20 mouse cellular contexts compared by ENCODE assay signal in genomic region chr5:135242608-135243007, GRCm38 (mm10). TPM values are rescaled to one million over a fixed set of nuclear protein-coding genes. Genes with fewer than 3 reads are reported as not detected.
A peak's percentile ranks its signal among the peaks of the same experiment; 100 is the strongest.
DNase-seq lines count a peak whose midpoint lies in the region; ATAC-seq lines count a peak whose summit lies in the region.
"Had no signal": no experiment of that assay in that cellular context is flagged by ENCODE, and none has a peak within 500 bp of the region (broad histone marks: within the 10 kb centered on the region; RNA-seq: fewer than 3 reads in every experiment).

No protein-coding gene starts in this region.

- no peak for DNase-seq in embryonic facial prominence, embryonic 10.5 days (ENCODE audit: low spot score)
- no peak for DNase-seq in heart, postnatal 14 days
- peak; percentile 25 to 40 for DNase-seq in layer of hippocampus, postnatal 10 days (ENCODE audit: low spot score in 2 of 2)
- no peak for DNase-seq in layer of hippocampus, adult 8-10 months (ENCODE audit: low spot score in 2 of 2)
- peak; percentile 50 for DNase-seq in embryonic facial prominence, embryonic 14.5 days (ENCODE audit: low spot score)
- DNase-seq: adrenal gland, adult 8-10 months; cerebellum, adult 8-10 months; kidney, adult 8-10 months; kidney, postnatal 14 days; spleen, adult 18-20 months; thymus, postnatal 25 days had no signal

- H3K4me1 ChIP-seq in embryonic facial prominence, embryonic 13.5 days: no peaks in the 10 kb centered on the region
- H3K4me1 ChIP-seq in embryonic facial prominence, embryonic 10.5 days: no peaks in the 10 kb centered on the region
- H3K4me1 ChIP-seq in heart, embryonic 12.5 days (replicated peaks): peaks cover 41% of the 10 kb centered on the region
- H3K4me1 ChIP-seq in embryonic facial prominence, embryonic 14.5 days (ENCODE audit: control insufficient read depth, insufficient read depth, low read length): no peaks in the 10 kb centered on the region

- no peak overlapping the region for H3K4me2 ChIP-seq in embryonic facial prominence, embryonic 13.5 days
- H3K4me2 ChIP-seq in heart, embryonic 12.5 days: 0 out of 2 replicates have a peak overlapping the region, but pooled peaks have one; percentile 3
- no peak overlapping the region for H3K4me2 ChIP-seq in embryonic facial prominence, embryonic 14.5 days (ENCODE audit: low read depth, low read length)
- H3K4me2 ChIP-seq: midbrain, embryonic 12.5 days had no signal

- 88% methylated on average over 3 of the region's 3 CpGs for WGBS in embryonic facial prominence, embryonic 13.5 days
- WGBS in embryonic facial prominence, embryonic 10.5 days: 90% methylated on average over 3 of the region's 3 CpGs
- WGBS in heart, embryonic 12.5 days: 54% methylated on average over 3 of the region's 3 CpGs
- 93% methylated on average over 3 of the region's 3 CpGs for WGBS in embryonic facial prominence, embryonic 14.5 days

- no peaks in the 10 kb centered on the region for H3K27me3 ChIP-seq in embryonic facial prominence, embryonic 13.5 days
- H3K27me3 ChIP-seq in embryonic facial prominence, embryonic 10.5 days (replicated peaks; ENCODE audit: low read depth, poor library complexity, severe bottlenecking): no peaks in the 10 kb centered on the region
- no peaks in the 10 kb centered on the region for H3K27me3 ChIP-seq in heart, embryonic 12.5 days (replicated peaks)
- no peaks in the 10 kb centered on the region for H3K27me3 ChIP-seq in embryonic facial prominence, embryonic 14.5 days (replicated peaks; ENCODE audit: control insufficient read depth, insufficient read depth, low read length)
- H3K27me3 ChIP-seq: midbrain, embryonic 12.5 days; Patski had no signal

- intact Hi-C loops in heart, postnatal 14 days (cut with DNase I): no loop called here

- H3K36me3 ChIP-seq in embryonic facial prominence, embryonic 13.5 days: peaks cover 97% of the 10 kb centered on the region
- H3K36me3 ChIP-seq in embryonic facial prominence, embryonic 10.5 days (replicated peaks): peaks cover 99% of the 10 kb centered on the region
- peaks cover 92% of the 10 kb centered on the region for H3K36me3 ChIP-seq in heart, embryonic 12.5 days
- peaks cover 97% of the 10 kb centered on the region for H3K36me3 ChIP-seq in embryonic facial prominence, embryonic 14.5 days (ENCODE audit: control insufficient read depth, insufficient read depth, low read length)

- H3K9me3 ChIP-seq in embryonic facial prominence, embryonic 13.5 days: no peaks in the 10 kb centered on the region
- H3K9me3 ChIP-seq in embryonic facial prominence, embryonic 10.5 days: no peaks in the 10 kb centered on the region
- H3K9me3 ChIP-seq in heart, embryonic 12.5 days (replicated peaks): no peaks in the 10 kb centered on the region
- H3K9me3 ChIP-seq in embryonic facial prominence, embryonic 14.5 days (ENCODE audit: control insufficient read depth, low read length): no peaks in the 10 kb centered on the region
- H3K9me3 ChIP-seq: forebrain, embryonic 10.5 days; midbrain, embryonic 12.5 days had no signal

- ATAC-seq in embryonic facial prominence, embryonic 13.5 days (ENCODE audit: insufficient number of reproducible peaks, insufficient read depth, low FRiP score, low TSS enrichment, low read depth): no peak
- ATAC-seq in heart, embryonic 12.5 days (ENCODE audit: insufficient number of reproducible peaks, low FRiP score): no peak
- peak; percentile 72 for ATAC-seq in embryonic facial prominence, embryonic 14.5 days (ENCODE audit: low read depth)
- ATAC-seq: CD4-positive, CD25-positive, alpha-beta regulatory T cell, adult 4 months; Patski had no signal

- no peak overlapping the region for H3K4me3 ChIP-seq in embryonic facial prominence, embryonic 13.5 days
- no peak overlapping the region for H3K4me3 ChIP-seq in embryonic facial prominence, embryonic 10.5 days
- H3K4me3 ChIP-seq in heart, embryonic 12.5 days: no peak overlapping the region
- no peak overlapping the region for H3K4me3 ChIP-seq in embryonic facial prominence, embryonic 14.5 days (ENCODE audit: low read depth, low read length)
- H3K4me3 ChIP-seq: forebrain, embryonic 10.5 days; layer of hippocampus, adult 2 months; midbrain, embryonic 12.5 days; myocyte had no signal

- 0 out of 2 replicates have a peak overlapping the region, but pooled peaks have one; percentile 27 for H3K9ac ChIP-seq in embryonic facial prominence, embryonic 13.5 days
- peak overlapping the region; percentile 15; the same call in 1 of the 2 replicates for H3K9ac ChIP-seq in heart, embryonic 12.5 days
- no peak overlapping the region for H3K9ac ChIP-seq in embryonic facial prominence, embryonic 14.5 days (ENCODE audit: low read depth, low read length)
- H3K9ac ChIP-seq: liver, embryonic 14.5 days; midbrain, embryonic 12.5 days had no signal

- H3K27ac ChIP-seq in embryonic facial prominence, embryonic 13.5 days: no peak overlapping the region
- no peak overlapping the region for H3K27ac ChIP-seq in embryonic facial prominence, embryonic 10.5 days (replicated peaks)
- peak overlapping the region; percentile 95 for H3K27ac ChIP-seq in heart, embryonic 12.5 days (ENCODE audit: poor library complexity, severe bottlenecking)
- H3K27ac ChIP-seq in embryonic facial prominence, embryonic 14.5 days (replicated peaks; ENCODE audit: low read depth, low read length): 0 out of 2 replicates have a peak overlapping the region, but pooled peaks have one; percentile 21
- H3K27ac ChIP-seq: forebrain, embryonic 10.5 days; layer of hippocampus, adult 2 months; liver, embryonic 14.5 days; midbrain, embryonic 12.5 days had no signal

RNA-seq across cellular contexts. Expression of gene Fzd9, which starts 8.4 kb away (rescaled TPM):
- 11.9 and 18.1 TPM in 2 replicates for polyA plus RNA-seq in embryonic facial prominence, embryonic 13.5 days (2015; fragmentation: Nextera tagmentation; extraction: Ambion mirVana)
- polyA plus RNA-seq in embryonic facial prominence, embryonic 10.5 days (2016; fragmentation: Nextera tagmentation; extraction: Ambion mirVana): 3.3 and 5.1 TPM in 2 replicates
- polyA plus RNA-seq in heart, embryonic 12.5 days (2016; fragmentation: Nextera tagmentation; extraction: Ambion mirVana): 6.5 and 7.7 TPM in 2 replicates
- total RNA-seq in heart, postnatal 14 days (2021): under 1 TPM; 0.29 to 0.55 TPM
- total RNA-seq in layer of hippocampus, postnatal 10 days (2021): 10 to 100 TPM; 11.7 to 12.1 TPM
- total RNA-seq in layer of hippocampus, adult 8-10 months (2022): 1 to 10 TPM; 4.7 to 7.4 (median 5.7) TPM
- 21.6 and 21.7 TPM in 2 replicates for polyA plus RNA-seq in embryonic facial prominence, embryonic 14.5 days (2014; fragmentation: Nextera tagmentation; extraction: Ambion mirVana)
- polyA plus RNA-seq: CD4-positive, CD25-positive, alpha-beta regulatory T cell, adult 4 months had no signal

RNA-seq across cellular contexts. Expression of gene Baz1b, which starts 55.5 kb away (rescaled TPM):
- 54.7 and 55.7 TPM in 2 replicates for polyA plus RNA-seq in embryonic facial prominence, embryonic 13.5 days (2015; fragmentation: Nextera tagmentation; extraction: Ambion mirVana)
- 60.1 and 61.5 TPM in 2 replicates for polyA plus RNA-seq in embryonic facial prominence, embryonic 10.5 days (2016; fragmentation: Nextera tagmentation; extraction: Ambion mirVana)
- 37.2 and 38.4 TPM in 2 replicates for polyA plus RNA-seq in heart, embryonic 12.5 days (2016; fragmentation: Nextera tagmentation; extraction: Ambion mirVana)
- total RNA-seq in heart, postnatal 14 days (2021): 10 to 100 TPM; 43.1 to 44.9 TPM
- 10 to 100 TPM; 47.8 to 51.1 TPM for total RNA-seq in layer of hippocampus, postnatal 10 days (2021)
- 10 to 100 TPM; 67.3 to 95.8 (median 83.4) TPM for total RNA-seq in layer of hippocampus, adult 8-10 months (2022)
- polyA plus RNA-seq in embryonic facial prominence, embryonic 14.5 days (2014; fragmentation: Nextera tagmentation; extraction: Ambion mirVana): 46.9 and 48.4 TPM in 2 replicates

Comparison
In these comparisons a context has a peak if more than half of its experiments do, and no peak if none do; other contexts are left out.
1. H3K27ac ChIP-seq: peak in heart, embryonic 12.5 days (single experiment) and embryonic facial prominence, embryonic 14.5 days (single experiment); none in embryonic facial prominence, embryonic 13.5 days (single experiment) and embryonic facial prominence, embryonic 10.5 days (single experiment).
2. DNase-seq: peak in layer of hippocampus, postnatal 10 days (2 of 2) and embryonic facial prominence, embryonic 14.5 days (single experiment); none in embryonic facial prominence, embryonic 10.5 days (single experiment), heart, postnatal 14 days (0 of 2) and layer of hippocampus, adult 8-10 months (0 of 2).